In genomic region chr16:31658539-31659334, GRCm38 (mm10) we compare ENCODE assay signal across 22 mouse cellular contexts. TPM values are rescaled to one million over a fixed set of nuclear protein-coding genes. Genes with fewer than 3 reads are reported as not detected.
A peak's percentile ranks its signal among the peaks of the same experiment; 100 is the strongest.
DNase-seq lines count a peak whose midpoint lies in the region; ATAC-seq lines count a peak whose summit lies in the region.
"Had no signal": no experiment of that assay in that cellular context is flagged by ENCODE, and none has a peak within 500 bp of the region (broad histone marks: within the 10 kb centered on the region; RNA-seq: fewer than 3 reads in every experiment).

No protein-coding gene starts in this region.

- intact Hi-C loops in left cerebral cortex, postnatal 4 days (cut with DNase I) = no loop called here
- intact Hi-C loops in left cerebral cortex, postnatal 14 days (cut with DNase I) = no loop called here

- DNase-seq in heart, adult 11 months = peak; percentile 82
- DNase-seq in heart, adult 9 months (ENCODE audit: low spot score in 2 of 2) = no peak
- peak; percentile 27 for DNase-seq in left cerebral cortex, postnatal 4 days
- DNase-seq in left cerebral cortex, postnatal 14 days (ENCODE audit: low spot score in 2 of 2) = no peak
- peak; percentile 84 for DNase-seq in cerebellum, adult 9-10 months
- DNase-seq in thymus, postnatal 25 days = no peak
- DNase-seq in ovary, postnatal 14 days (ENCODE audit: low spot score) = no peak
- DNase-seq: adrenal gland, postnatal 14 days; gastrocnemius, postnatal 25 days; thymus, postnatal 4 days had no signal

- ATAC-seq in hindbrain, embryonic 13.5 days (ENCODE audit: low FRiP score) = no peak
- ATAC-seq: forebrain, embryonic 14.5 days had no signal

- no peak overlapping the region for H3K4me2 ChIP-seq in hindbrain, embryonic 13.5 days
- H3K4me2 ChIP-seq: embryonic facial prominence, embryonic 13.5 days; limb, embryonic 12.5 days; midbrain, embryonic 12.5 days; neural tube, embryonic 13.5 days had no signal

- peaks cover 8% of the 10 kb centered on the region for H3K4me1 ChIP-seq in hindbrain, embryonic 13.5 days (replicated peaks)

- no peak overlapping the region for H3K9ac ChIP-seq in hindbrain, embryonic 13.5 days
- H3K9ac ChIP-seq: embryonic facial prominence, embryonic 13.5 days; limb, embryonic 12.5 days; liver, embryonic 14.5 days; midbrain, embryonic 12.5 days; neural tube, embryonic 13.5 days had no signal

- H3K27ac ChIP-seq in hindbrain, embryonic 13.5 days = no peak overlapping the region
- H3K27ac ChIP-seq: embryonic facial prominence, embryonic 13.5 days; heart, embryonic 10.5 days; hindbrain, embryonic 10.5 days; kidney, postnatal 0 days; limb, embryonic 12.5 days; liver, embryonic 14.5 days; macrophage; midbrain, embryonic 12.5 days; neural tube, embryonic 13.5 days had no signal

- no peaks in the 10 kb centered on the region for H3K9me3 ChIP-seq in hindbrain, embryonic 13.5 days
- H3K9me3 ChIP-seq: embryonic facial prominence, embryonic 13.5 days; G1E; heart, embryonic 10.5 days; hindbrain, embryonic 10.5 days; limb, embryonic 12.5 days; midbrain, embryonic 12.5 days; neural tube, embryonic 13.5 days had no signal

- no peaks in the 10 kb centered on the region for H3K36me3 ChIP-seq in hindbrain, embryonic 13.5 days
- H3K36me3 ChIP-seq: embryonic facial prominence, embryonic 13.5 days; G1E; heart, embryonic 10.5 days; hindbrain, embryonic 10.5 days; limb, embryonic 12.5 days; midbrain, embryonic 12.5 days; neural tube, embryonic 13.5 days had no signal

- H3K4me3 ChIP-seq in hindbrain, embryonic 13.5 days = no peak overlapping the region
- H3K4me3 ChIP-seq: embryonic facial prominence, embryonic 13.5 days; heart, embryonic 10.5 days; hindbrain, embryonic 10.5 days; limb, embryonic 12.5 days; midbrain, embryonic 12.5 days; neural tube, embryonic 13.5 days had no signal

- H3K27me3 ChIP-seq in hindbrain, embryonic 13.5 days = peaks cover 12% of the 10 kb centered on the region; the same call in 1 of the 2 replicates
- H3K27me3 ChIP-seq: embryonic facial prominence, embryonic 13.5 days; limb, embryonic 12.5 days had no signal

- 68% methylated on average over 6 of the region's 6 CpGs for whole genome bisulfite sequencing in hindbrain, embryonic 13.5 days

RNA-seq across cellular contexts. Expression of gene Dlg1, which starts 4.5 kb away (rescaled TPM):
- 10 to 100 TPM; 51.2 TPM for total RNA-seq in left cerebral cortex, postnatal 4 days (2021)
- 100 to 1,000 TPM; 148 to 158 TPM for total RNA-seq in left cerebral cortex, postnatal 14 days (2021)
- polyA plus RNA-seq in hindbrain, embryonic 13.5 days (2015; fragmentation: Nextera tagmentation; extraction: Ambion mirVana) = 11.9 and 12.6 TPM in 2 replicates

Comparison
In these comparisons a context has a peak if more than half of its experiments do, and no peak if none do; other contexts are left out.
1. DNase-seq: peak in heart, adult 11 months (single experiment), left cerebral cortex, postnatal 4 days (single experiment) and cerebellum, adult 9-10 months (single experiment); none in heart, adult 9 months (0 of 2), left cerebral cortex, postnatal 14 days (0 of 2), thymus, postnatal 25 days (single experiment) and ovary, postnatal 14 days (single experiment).